Mouse (Mus musculus) testis, adult 2 months (tissue): ENCODE measurements around the gene Dntt.

ENCODE experiments used
- CTCF ChIP-seq: fragments of 200-500 bp; IDR thresholded peaks from 2 replicates; pipeline ENCODE4 v1.5.1; 2012; ENCODE audit warnings: low read depth, mild to moderate bottlenecking, inconsistent platforms, low read length, moderate library complexity; ENCODE audit not compliant: control insufficient read depth, insufficient read depth, insufficient replicate concordance
- POLR2A ChIP-seq: fragments of 200-500 bp; IDR thresholded peaks from 2 replicates; pipeline ENCODE4 v1.6.1; 2012; ENCODE audit warnings: low read depth, mild to moderate bottlenecking, inconsistent platforms, low read length, moderate library complexity; ENCODE audit not compliant: control insufficient read depth

GRCm38 (mm10) chr19:41020537-41020936 is 8.5 kb upstream of the Dntt start:
- TF ChIP-seq POLR2A (no peak), CTCF (no peak)
